Mouse (Mus musculus) kidney, embryonic 14.5 days (tissue): ENCODE data around the gene Sez6. TPM values are rescaled to one million over a fixed set of nuclear protein-coding genes. Genes with fewer than 3 reads are reported as not detected.
A peak's percentile ranks its signal among the peaks of the same experiment; 100 is the strongest.

Experiments used
- ATAC-seq: fragments of 200-750 bp; cut with Nextera tagmentation; 2 replicates; pipeline ENCODE4 v1.8.0; 2017; ENCODE audit warnings: moderate number of reproducible peaks, mild to moderate bottlenecking, moderate TSS enrichment, moderate library complexity; ENCODE audit not compliant: low FRiP score, low TSS enrichment
- H3K27ac ChIP-seq: fragments of 300-500 bp; sonication (generic); 2 replicates; pipeline ENCODE4 v1.5.1; 2014; ENCODE audit warnings: low read depth, mild to moderate bottlenecking, low read length, moderate library complexity, mixed read lengths
- H3K27me3 ChIP-seq: fragments of 300-500 bp; sonication (generic); 2 replicates; pipeline ENCODE4 v1.6.1; 2014; ENCODE audit warnings: mild to moderate bottlenecking, low read length; ENCODE audit not compliant: control insufficient read depth, insufficient read depth
- H3K36me3 ChIP-seq: fragments of 300-500 bp; sonication (generic); 2 replicates; pipeline ENCODE4 v1.6.1; 2014; ENCODE audit warnings: low read length, mixed read lengths; ENCODE audit not compliant: control insufficient read depth, insufficient read depth
- H3K4me1 ChIP-seq: fragments of 300-500 bp; sonication (generic); 2 replicates; pipeline ENCODE4 v1.6.1; 2014; ENCODE audit warnings: low read length, mixed read lengths; ENCODE audit not compliant: control insufficient read depth, insufficient read depth
- H3K4me2 ChIP-seq: fragments of 300-500 bp; sonication (generic); replicated peaks from 2 replicates; pipeline ENCODE4 v1.6.1; 2014; ENCODE audit warnings: low read depth, mild to moderate bottlenecking, low read length
- H3K4me3 ChIP-seq: fragments of 300-500 bp; sonication (generic); 2 replicates; pipeline ENCODE4 v1.5.1; 2014; ENCODE audit warnings: mild to moderate bottlenecking, low read length
- H3K9ac ChIP-seq: fragments of 300-500 bp; sonication (generic); 2 replicates; pipeline ENCODE4 v1.6.1; 2014; ENCODE audit warnings: low read depth, mild to moderate bottlenecking, low read length, moderate library complexity
- H3K9me3 ChIP-seq: fragments of 300-500 bp; sonication (generic); 2 replicates; pipeline ENCODE4 v1.6.1; 2016; ENCODE audit warnings: low read length; ENCODE audit not compliant: control insufficient read depth
- WGBS: fragments of 180-500 bp; shearing (Covaris S2); extraction: QIAGEN DNeasy Blood & Tissue Kit; methylation state at CpG from one replicate; pipeline ENCODE4 v1.1.7; 2014; 5-methylcytosine and 5-hydroxymethylcytosine counted together
- polyA plus RNA-seq: library from polyadenylated mRNA; unstranded; fragments of >200 nt; fragmentation: Nextera tagmentation; extraction: Ambion mirVana; gene quantifications from 2 replicates; pipeline ENCODE4 v1.2.1, GENCODE M21; 2014

Sez6 gene
- polyA plus RNA-seq, 1 experiment from 2014 or later = not detected

DNA sequence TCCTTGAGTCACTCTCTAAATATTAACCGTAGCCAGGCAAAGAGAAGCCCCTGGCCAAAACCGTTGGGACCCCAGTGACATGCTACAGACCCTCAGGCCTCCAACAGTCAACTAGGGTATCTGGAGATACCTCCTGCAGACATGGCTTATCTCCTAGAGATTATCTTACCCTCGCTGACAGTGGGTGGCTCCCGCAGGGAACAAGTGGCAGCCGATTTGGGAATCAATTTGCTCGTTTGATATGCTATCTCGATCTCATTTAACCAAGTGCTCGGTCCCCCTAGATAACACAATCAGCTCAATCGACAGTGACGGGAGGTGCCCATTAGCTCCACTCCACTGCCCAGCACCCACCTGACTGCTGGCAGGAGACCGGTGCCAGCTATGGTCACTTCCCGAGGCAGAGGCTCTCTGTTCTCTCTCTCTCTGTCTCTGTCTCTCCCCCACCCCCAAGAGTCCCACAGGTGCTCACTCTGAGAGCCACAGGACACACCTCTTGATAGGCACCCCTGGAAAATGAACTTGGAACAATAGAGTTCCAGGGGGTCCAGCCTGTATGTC is 19.6 kb downstream of the Sez6 start:
- H3K36me3 ChIP-seq = no peaks in the 10 kb centered on the region
- H3K27me3 ChIP-seq = peaks cover 47% of the 10 kb centered on the region
- no peak overlapping the region for H3K4me3 ChIP-seq
- whole genome bisulfite sequencing = 39% methylated on average over 12 of the region's 12 CpGs
- no peaks in the 10 kb centered on the region for H3K4me1 ChIP-seq
- no peak overlapping the region for H3K4me2 ChIP-seq
- H3K9me3 ChIP-seq = no peaks in the 10 kb centered on the region
- no peak for ATAC-seq
- H3K27ac ChIP-seq = no peak overlapping the region
- H3K9ac ChIP-seq = no peak overlapping the region

DNA sequence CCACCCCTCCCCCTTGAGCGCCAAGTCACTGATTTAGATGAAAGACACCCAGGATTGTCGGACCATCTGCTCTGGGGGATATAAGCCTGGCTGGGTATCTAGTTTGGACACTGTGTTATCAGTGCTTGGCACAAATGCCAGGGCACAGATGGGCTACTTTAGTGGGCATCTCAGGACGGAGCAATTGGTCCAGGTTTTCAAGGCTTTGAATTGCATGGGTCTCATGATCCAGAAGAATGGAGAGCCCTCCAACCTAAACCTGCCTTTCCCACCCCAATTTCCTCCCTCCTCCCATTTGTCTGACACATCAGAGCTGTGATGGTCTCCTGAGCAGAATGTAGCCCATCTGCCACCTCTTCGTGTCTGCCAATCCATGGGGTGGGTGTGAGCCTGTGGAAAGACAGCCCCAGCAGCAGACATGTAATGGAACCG is 20.2 kb downstream of the Sez6 start:
- Histone ChIP-seq H3K4me3 (no peak overlapping the region), H3K9me3 (no peaks in the 10 kb centered on the region), H3K4me1 (no peaks in the 10 kb centered on the region), H3K9ac (no peak overlapping the region), H3K4me2 (no peak overlapping the region), H3K27me3 (peaks cover 50% of the 10 kb centered on the region), H3K36me3 (no peaks in the 10 kb centered on the region), H3K27ac (no peak overlapping the region)
- 62% methylated on average over 5 of the region's 5 CpGs for WGBS
- ATAC-seq = no peak

DNA sequence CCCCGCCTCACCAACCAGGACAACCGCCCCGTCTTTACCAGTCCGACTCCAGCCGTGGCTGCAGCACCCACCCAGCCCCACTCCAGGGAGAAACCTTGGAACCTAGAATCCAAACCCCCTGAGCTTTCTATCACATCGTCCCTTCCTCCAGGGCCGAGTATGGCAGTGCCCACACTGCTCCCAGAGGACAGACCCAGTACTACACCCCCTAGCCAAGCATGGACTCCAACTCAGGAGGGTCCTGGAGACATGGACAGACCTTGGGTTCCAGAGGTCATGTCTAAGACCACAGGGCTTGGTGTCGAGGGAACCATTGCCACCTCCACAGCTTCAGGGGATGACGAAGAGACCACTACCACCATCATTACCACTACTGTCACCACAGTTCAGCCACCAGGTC is 23.1 kb downstream of the Sez6 start:
- H3K36me3 ChIP-seq = no peaks in the 10 kb centered on the region
- H3K9ac ChIP-seq = no peak overlapping the region
- 46% methylated on average over 9 of the region's 9 CpGs for WGBS
- no peaks in the 10 kb centered on the region for H3K9me3 ChIP-seq
- H3K4me1 ChIP-seq = no peaks in the 10 kb centered on the region
- H3K4me2 ChIP-seq = no peak overlapping the region
- H3K27ac ChIP-seq = no peak overlapping the region
- peak; percentile 6; the same call in 1 of the 2 replicates for ATAC-seq
- H3K4me3 ChIP-seq = no peak overlapping the region
- H3K27me3 ChIP-seq = peaks cover 34% of the 10 kb centered on the region

DNA sequence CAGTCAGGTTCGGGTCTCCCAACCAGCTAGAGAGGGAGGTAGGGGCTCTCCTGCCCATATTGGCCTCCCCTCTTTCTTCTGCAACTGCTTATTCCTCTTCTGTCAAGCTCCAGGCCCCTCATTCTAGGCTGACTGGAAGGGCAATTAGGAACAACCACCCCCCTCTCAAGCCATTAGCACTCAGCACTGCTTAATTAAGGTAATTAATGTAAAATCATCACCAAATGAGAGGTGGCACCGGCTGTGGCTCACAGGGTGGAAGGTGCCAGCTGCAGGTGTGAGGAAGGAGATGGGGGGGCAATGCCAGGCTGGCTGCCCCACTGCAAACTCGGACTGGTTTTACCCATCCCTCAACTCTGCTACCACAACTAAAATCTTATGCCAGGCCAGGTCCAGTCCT is 25.8 kb downstream of the Sez6 start:
- Histone ChIP-seq H3K4me1 (no peaks in the 10 kb centered on the region), H3K36me3 (no peaks in the 10 kb centered on the region), H3K4me3 (no peak overlapping the region), H3K4me2 (no peak overlapping the region), H3K27ac (no peak overlapping the region), H3K9me3 (no peaks in the 10 kb centered on the region), H3K27me3 (peaks cover 29% of the 10 kb centered on the region), H3K9ac (no peak overlapping the region)
- no peak for ATAC-seq
- 50% methylated on average over 3 of the region's 3 CpGs for WGBS

DNA sequence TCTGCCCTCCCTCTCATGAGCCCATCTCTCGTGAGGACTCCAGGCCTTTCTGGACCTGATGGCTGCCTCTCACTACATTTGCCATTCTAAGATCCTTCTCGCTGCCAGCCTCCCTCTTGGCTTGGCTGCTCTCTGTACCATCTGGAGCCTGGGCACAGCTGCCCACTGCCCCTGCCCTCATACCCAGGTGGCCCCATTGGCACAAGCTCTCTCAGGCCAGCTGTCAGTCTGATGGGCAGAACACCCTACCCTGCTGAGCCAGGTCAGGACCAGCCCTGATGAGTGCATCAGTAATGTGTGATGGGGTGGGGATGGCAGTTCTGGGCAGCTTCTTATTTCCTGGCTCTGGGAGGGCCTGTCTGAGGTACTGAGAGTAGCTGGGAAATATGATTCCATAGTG is 27.7 kb downstream of the Sez6 start:
- no peak overlapping the region for H3K27ac ChIP-seq
- H3K4me3 ChIP-seq = no peak overlapping the region
- H3K36me3 ChIP-seq = no peaks in the 10 kb centered on the region
- WGBS = 79% methylated on average over 2 of the region's 2 CpGs
- H3K27me3 ChIP-seq = peaks cover 27% of the 10 kb centered on the region
- no peaks in the 10 kb centered on the region for H3K4me1 ChIP-seq
- no peak overlapping the region for H3K9ac ChIP-seq
- H3K9me3 ChIP-seq = no peaks in the 10 kb centered on the region
- no peak for ATAC-seq
- H3K4me2 ChIP-seq = no peak overlapping the region

GRCm38 (mm10) chr11:77958932-77959331 is 28.3 kb downstream of the Sez6 start:
- no peak overlapping the region for H3K9ac ChIP-seq
- ATAC-seq = no peak
- no peaks in the 10 kb centered on the region for H3K9me3 ChIP-seq
- no peaks in the 10 kb centered on the region for H3K4me1 ChIP-seq
- no peaks in the 10 kb centered on the region for H3K36me3 ChIP-seq
- no peak overlapping the region for H3K27ac ChIP-seq
- H3K4me2 ChIP-seq = no peak overlapping the region
- 57% methylated on average over 9 of the region's 9 CpGs for WGBS
- H3K27me3 ChIP-seq = peaks cover 27% of the 10 kb centered on the region
- no peak overlapping the region for H3K4me3 ChIP-seq

DNA sequence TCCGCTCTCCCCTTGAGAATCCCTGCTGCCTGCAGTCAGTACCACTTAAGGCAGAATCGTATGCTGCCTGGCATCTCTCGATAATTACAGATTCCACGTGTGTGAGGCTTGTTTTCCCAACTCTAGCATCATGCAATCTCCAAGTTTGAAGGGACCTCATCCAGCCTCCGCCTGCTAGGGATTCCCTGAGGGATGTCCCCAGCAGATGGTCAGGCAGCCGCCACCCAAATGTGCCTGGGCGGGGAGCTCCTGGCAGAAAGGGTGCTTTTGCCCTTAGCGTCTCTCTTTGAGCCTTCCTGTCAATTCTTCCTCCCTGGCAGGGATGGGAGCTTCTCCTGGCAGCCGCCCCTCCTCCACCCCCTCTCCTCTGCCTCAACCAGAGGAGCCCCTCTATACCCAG is 29.6 kb downstream of the Sez6 start:
- Histone ChIP-seq H3K36me3 (no peaks in the 10 kb centered on the region), H3K4me3 (no peak overlapping the region), H3K4me1 (0 out of 2 replicates have a peak, but pooled peaks cover 5% of the 10 kb centered on the region), H3K9me3 (no peaks in the 10 kb centered on the region), H3K27me3 (peaks cover 35% of the 10 kb centered on the region), H3K4me2 (no peak overlapping the region), H3K9ac (no peak overlapping the region), H3K27ac (no peak overlapping the region)
- 53% methylated on average over 9 of the region's 9 CpGs for WGBS
- no peak for ATAC-seq

GRCm38 (mm10) chr11:77960898-77961297 is 30.3 kb downstream of the Sez6 start:
- H3K27me3 ChIP-seq = peaks cover 32% of the 10 kb centered on the region
- 0 out of 2 replicates have a peak, but pooled peaks cover 5% of the 10 kb centered on the region for H3K4me1 ChIP-seq
- H3K4me2 ChIP-seq = no peak overlapping the region
- ATAC-seq = no peak
- no peak overlapping the region for H3K4me3 ChIP-seq
- no peaks in the 10 kb centered on the region for H3K36me3 ChIP-seq
- 41% methylated on average over 5 of the region's 5 CpGs for WGBS
- H3K27ac ChIP-seq = no peak overlapping the region
- H3K9ac ChIP-seq = no peak overlapping the region
- no peaks in the 10 kb centered on the region for H3K9me3 ChIP-seq

DNA sequence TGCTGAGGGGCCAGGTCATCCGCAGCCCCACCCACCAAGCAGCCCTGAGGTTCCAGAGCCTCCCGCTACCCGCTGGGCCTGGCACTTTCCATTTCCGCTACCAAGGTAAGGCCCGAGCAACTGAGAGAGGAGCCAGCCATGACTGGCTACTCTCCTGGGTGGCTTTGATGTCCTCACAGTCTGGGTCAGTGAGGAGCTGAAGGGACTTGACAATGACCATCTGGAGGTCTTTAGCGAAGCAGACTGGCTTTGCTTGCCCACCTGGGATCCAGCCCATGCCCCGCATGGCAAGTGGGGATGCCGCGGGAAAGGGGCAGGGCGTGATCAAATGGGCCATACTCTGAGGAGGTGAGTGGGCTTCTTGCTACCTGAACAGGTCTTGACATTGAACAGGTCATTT is 32.3 kb downstream of the Sez6 start:
- H3K36me3 ChIP-seq = no peaks in the 10 kb centered on the region
- H3K9ac ChIP-seq = no peak overlapping the region
- H3K4me3 ChIP-seq = no peak overlapping the region
- no peak overlapping the region for H3K27ac ChIP-seq
- H3K27me3 ChIP-seq = peaks cover 32% of the 10 kb centered on the region
- H3K4me1 ChIP-seq = 0 out of 2 replicates have a peak, but pooled peaks cover 5% of the 10 kb centered on the region
- no peak overlapping the region for H3K4me2 ChIP-seq
- ATAC-seq = no peak
- WGBS = 86% methylated on average over 10 of the region's 10 CpGs
- no peaks in the 10 kb centered on the region for H3K9me3 ChIP-seq
